Mouse (Mus musculus) limb, embryonic 12.5 days (tissue): Measurements from ENCODE around the gene Cideb. TPM values are rescaled to one million over a fixed set of nuclear protein-coding genes. Genes with fewer than 3 reads are reported as not detected.

Experiments
- ATAC-seq: fragments of 200-750 bp; cut with Nextera tagmentation; 2 replicates; pipeline ENCODE4 v1.8.0; 2017; ENCODE audit warnings: low read depth, moderate TSS enrichment; ENCODE audit not compliant: insufficient number of reproducible peaks, insufficient read depth, low FRiP score, low TSS enrichment
- H3K27ac ChIP-seq: fragments of 300-500 bp; sonication (generic); 2 replicates; pipeline ENCODE4 v1.5.1; 2016; ENCODE audit warnings: mild to moderate bottlenecking, moderate library complexity
- H3K27me3 ChIP-seq: fragments of 300-500 bp; sonication (generic); 2 replicates; pipeline ENCODE4 v1.6.1; 2016; ENCODE audit warnings: mild to moderate bottlenecking, moderate library complexity
- H3K36me3 ChIP-seq: fragments of 300-500 bp; sonication (generic); 2 replicates; pipeline ENCODE4 v1.6.1; 2016; ENCODE audit warnings: mild to moderate bottlenecking, moderate library complexity
- H3K4me1 ChIP-seq: fragments of 300-500 bp; sonication (generic); replicated peaks from 2 replicates; pipeline ENCODE4 v1.6.1; 2016
- H3K4me2 ChIP-seq: fragments of 300-500 bp; sonication (generic); 2 replicates; pipeline ENCODE4 v1.6.1; 2016; ENCODE audit warnings: mild to moderate bottlenecking, moderate library complexity
- H3K4me3 ChIP-seq: fragments of 300-500 bp; sonication (generic); replicated peaks from 2 replicates; pipeline ENCODE4 v1.5.1; 2016; ENCODE audit warnings: mild to moderate bottlenecking
- H3K9ac ChIP-seq: fragments of 300-500 bp; sonication (generic); replicated peaks from 2 replicates; pipeline ENCODE4 v1.6.1; 2016; ENCODE audit warnings: mild to moderate bottlenecking, moderate library complexity
- H3K9me3 ChIP-seq: fragments of 300-500 bp; sonication (generic); 2 replicates; pipeline ENCODE4 v1.6.1; 2016; ENCODE audit warnings: mild to moderate bottlenecking, moderate library complexity
- WGBS: fragments of 180-500 bp; shearing (Covaris S2); methylation state at CpG from one replicate; pipeline ENCODE4 v1.1.7; 2016; 5-methylcytosine and 5-hydroxymethylcytosine counted together
- polyA plus RNA-seq: library from polyadenylated mRNA; unstranded; fragments of >200 nt; fragmentation: Nextera tagmentation; extraction: Ambion mirVana; gene quantifications from 2 replicates; pipeline ENCODE4 v1.2.1, GENCODE M21; 2016

Gene Cideb
- polyA plus RNA-seq, 1 experiment from 2014 or later: not detected

DNA sequence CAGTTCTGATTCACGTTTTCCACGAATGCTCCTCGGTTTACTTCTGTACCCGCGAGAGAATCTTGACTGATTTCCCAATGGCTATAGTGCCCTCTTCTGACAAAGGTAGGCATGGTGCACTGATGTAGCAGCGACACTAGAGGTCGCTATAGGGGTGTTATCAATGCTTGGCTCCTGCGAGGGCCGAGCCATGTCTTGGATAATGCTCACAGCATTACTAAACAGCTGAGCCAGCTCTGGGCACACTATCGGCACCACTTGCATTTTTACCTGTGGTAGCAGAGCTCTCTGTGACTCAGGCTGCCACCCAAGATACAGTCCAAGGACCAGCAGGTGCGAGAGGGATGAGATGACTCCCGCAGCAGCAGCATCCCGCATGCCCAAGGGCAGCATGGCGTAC lies 23.1 kb upstream of the Cideb start:
- H3K27me3 ChIP-seq: peaks cover 42% of the 10 kb centered on the region
- peak overlapping the region; percentile 26 for H3K4me3 ChIP-seq
- H3K4me1 ChIP-seq: peaks cover 27% of the 10 kb centered on the region
- peak; percentile 27; the same call in 1 of the 2 replicates for ATAC-seq
- H3K36me3 ChIP-seq: peaks cover 28% of the 10 kb centered on the region
- H3K4me2 ChIP-seq: peak overlapping the region; percentile 78
- WGBS: 19% methylated on average over 14 of the region's 14 CpGs
- H3K9me3 ChIP-seq: no peaks in the 10 kb centered on the region
- peak overlapping the region; percentile 4; the same call in 1 of the 2 replicates for H3K27ac ChIP-seq
- no peak overlapping the region; the same call in 1 of the 2 replicates for H3K9ac ChIP-seq

DNA sequence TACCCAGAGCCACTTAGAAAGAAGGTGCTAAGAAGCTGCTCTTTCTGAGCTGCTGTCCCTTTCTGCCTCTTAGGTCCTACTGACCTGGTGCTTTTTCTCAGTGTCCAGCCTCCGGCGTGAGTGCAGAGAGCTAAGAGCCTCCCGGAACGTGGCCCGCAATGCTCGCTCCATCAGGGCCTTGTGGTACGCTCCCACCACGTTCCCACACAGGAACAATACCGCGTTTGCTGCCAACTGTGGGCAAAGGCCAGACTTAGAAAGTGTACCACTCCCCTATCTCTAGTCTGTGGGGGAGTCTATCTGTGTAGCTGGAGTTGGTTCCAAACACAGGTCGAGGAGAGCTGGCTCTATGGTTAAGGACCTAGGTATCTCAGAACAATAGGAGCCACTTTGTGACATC lies 22.5 kb upstream of the Cideb start:
- H3K4me1 ChIP-seq: peaks cover 27% of the 10 kb centered on the region
- H3K9ac ChIP-seq: no peak overlapping the region
- ATAC-seq: no peak
- 82% methylated on average over 11 of the region's 11 CpGs for WGBS
- H3K27ac ChIP-seq: 0 out of 2 replicates have a peak overlapping the region, but pooled peaks have one; percentile 4
- peaks cover 36% of the 10 kb centered on the region for H3K27me3 ChIP-seq
- no peak overlapping the region for H3K4me2 ChIP-seq
- H3K4me3 ChIP-seq: no peak overlapping the region
- H3K9me3 ChIP-seq: no peaks in the 10 kb centered on the region
- peaks cover 26% of the 10 kb centered on the region for H3K36me3 ChIP-seq

DNA sequence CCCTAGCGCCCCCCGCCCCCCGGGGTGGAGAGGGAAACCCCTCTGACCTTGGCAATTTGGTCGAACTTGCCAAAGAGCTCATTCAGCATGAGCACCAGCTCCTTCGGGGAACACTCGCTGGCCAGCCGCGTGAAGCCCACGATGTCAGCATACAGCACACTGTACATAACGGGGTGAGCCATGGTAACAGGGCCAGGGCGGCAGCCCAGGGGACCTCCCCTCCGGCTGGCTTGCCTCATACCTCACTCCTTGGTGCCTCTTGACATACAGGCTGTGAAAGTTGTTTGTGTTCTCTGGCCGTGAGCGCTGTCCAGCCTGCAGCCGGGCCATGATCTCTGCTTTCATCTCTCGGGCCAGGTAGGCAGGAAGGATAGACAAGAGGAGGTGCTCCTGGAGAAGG lies 21.4 kb upstream of the Cideb start:
- WGBS: 68% methylated on average over 16 of the region's 16 CpGs

DNA sequence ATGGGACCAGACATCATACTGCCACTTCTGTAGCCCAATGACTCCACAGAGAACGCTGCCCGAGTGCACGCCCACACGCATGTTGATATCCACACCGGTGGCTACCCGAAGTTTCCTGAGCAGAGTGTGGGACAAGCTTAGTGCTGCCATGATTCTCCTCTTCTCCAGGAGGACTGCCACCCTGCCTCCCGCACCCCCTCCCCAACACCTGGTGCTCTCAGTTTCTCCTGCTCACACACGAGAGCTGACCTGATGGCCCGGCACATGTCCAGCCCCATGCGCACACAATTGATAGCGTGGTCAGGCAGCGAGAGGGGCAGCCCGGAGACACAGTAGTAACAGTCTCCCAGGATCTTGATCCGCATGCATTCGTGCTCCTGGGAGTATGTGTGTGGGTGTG lies 20.4 kb upstream of the Cideb start:
- WGBS: 88% methylated on average over 15 of the region's 15 CpGs
- no peak for ATAC-seq
- Histone ChIP-seq H3K9ac (no peak overlapping the region), H3K36me3 (peaks cover 23% of the 10 kb centered on the region), H3K27ac (no peak overlapping the region), H3K4me1 (peaks cover 19% of the 10 kb centered on the region), H3K4me2 (no peak overlapping the region), H3K4me3 (no peak overlapping the region), H3K27me3 (peaks cover 17% of the 10 kb centered on the region; the same call in 1 of the 2 replicates), H3K9me3 (no peaks in the 10 kb centered on the region)

More for the DNA sequence above, 21.4 kb upstream of the Cideb start:
- peaks cover 27% of the 10 kb centered on the region for H3K4me1 ChIP-seq
- H3K27me3 ChIP-seq: peaks cover 25% of the 10 kb centered on the region
- H3K36me3 ChIP-seq: peaks cover 23% of the 10 kb centered on the region
- ATAC-seq: no peak
- H3K4me2 ChIP-seq: no peak overlapping the region
- H3K4me3 ChIP-seq: no peak overlapping the region
- no peak overlapping the region for H3K27ac ChIP-seq
- H3K9me3 ChIP-seq: no peaks in the 10 kb centered on the region
- no peak overlapping the region for H3K9ac ChIP-seq

DNA sequence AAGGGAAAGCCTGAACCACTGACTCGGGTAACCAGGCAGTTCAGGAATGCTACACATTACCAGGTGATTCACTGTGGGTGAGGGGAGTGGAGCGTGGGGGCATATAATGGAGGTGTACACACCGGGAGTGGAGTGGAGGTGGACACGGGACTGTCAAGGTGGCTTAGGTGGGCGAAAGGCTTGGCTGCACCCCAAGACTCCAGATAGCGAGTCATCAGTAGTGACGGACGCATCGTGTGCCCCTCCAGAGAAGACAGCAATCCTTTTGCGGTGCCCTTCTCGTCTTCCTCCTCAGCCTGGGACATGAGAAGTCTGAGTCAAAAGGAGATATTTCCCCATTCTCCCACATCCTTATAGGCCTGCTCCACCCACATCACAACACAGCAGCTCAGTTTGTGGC lies 19.5 kb upstream of the Cideb start:
- WGBS: 95% methylated on average over 11 of the region's 11 CpGs
- H3K27me3 ChIP-seq: peaks cover 13% of the 10 kb centered on the region; the same call in 1 of the 2 replicates
- no peak for ATAC-seq
- H3K9me3 ChIP-seq: no peaks in the 10 kb centered on the region
- H3K36me3 ChIP-seq: peaks cover 23% of the 10 kb centered on the region
- no peak overlapping the region for H3K4me3 ChIP-seq
- H3K4me2 ChIP-seq: no peak overlapping the region
- no peak overlapping the region for H3K9ac ChIP-seq
- peaks cover 15% of the 10 kb centered on the region for H3K4me1 ChIP-seq
- no peak overlapping the region for H3K27ac ChIP-seq

DNA sequence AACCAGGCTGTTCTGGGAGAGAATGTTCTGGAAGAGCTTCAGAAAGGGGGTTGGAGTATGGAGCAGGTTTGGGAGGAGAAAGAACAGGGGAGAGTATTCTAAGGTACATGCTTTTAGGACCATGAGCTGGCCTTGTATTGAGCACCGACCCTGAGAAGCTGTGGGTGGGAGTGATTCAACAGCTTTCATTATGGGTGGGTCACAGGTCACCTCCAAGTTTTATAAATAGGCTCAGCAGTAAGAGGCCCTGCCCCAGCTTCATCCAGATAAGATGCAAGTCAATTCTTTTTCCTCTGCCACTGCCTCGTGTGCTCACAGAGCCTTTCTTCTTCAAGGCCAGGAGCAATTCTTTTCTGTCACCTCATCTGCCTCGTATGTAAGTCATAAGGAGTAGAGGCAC lies 18.9 kb upstream of the Cideb start:
- no peak for ATAC-seq
- 36% methylated on average over 3 of the region's 3 CpGs for WGBS

DNA sequence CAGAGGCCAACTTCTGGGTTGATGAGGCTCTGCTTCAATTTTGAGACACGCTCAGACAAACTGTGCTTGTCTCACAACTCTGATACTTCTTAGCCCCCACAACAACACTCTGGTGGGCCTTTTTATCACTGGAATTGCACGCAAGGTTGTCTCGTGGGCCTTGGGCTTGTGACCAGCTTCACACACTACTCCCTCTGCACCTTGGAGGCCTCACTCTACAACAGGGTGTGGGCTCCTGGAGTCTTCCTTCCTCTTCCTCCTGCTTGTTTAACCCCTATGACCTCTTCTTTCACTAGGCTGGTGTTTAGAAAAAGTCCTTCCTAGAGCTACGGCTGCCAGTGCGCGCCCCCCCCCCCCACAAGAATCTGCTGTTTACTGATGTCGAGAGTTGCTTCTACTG lies 18.5 kb upstream of the Cideb start:
- H3K9ac ChIP-seq: no peak overlapping the region
- H3K4me2 ChIP-seq: no peak overlapping the region
- WGBS: 75% methylated on average over 7 of the region's 7 CpGs
- peaks cover 4% of the 10 kb centered on the region for H3K4me1 ChIP-seq
- H3K27ac ChIP-seq: no peak overlapping the region
- H3K4me3 ChIP-seq: no peak overlapping the region
- peaks cover 3% of the 10 kb centered on the region; the same call in 1 of the 2 replicates for H3K27me3 ChIP-seq
- ATAC-seq: no peak
- peaks cover 23% of the 10 kb centered on the region for H3K36me3 ChIP-seq
- no peaks in the 10 kb centered on the region for H3K9me3 ChIP-seq

More for the DNA sequence above, 18.9 kb upstream of the Cideb start:
- Histone ChIP-seq H3K27ac (no peak overlapping the region), H3K9me3 (no peaks in the 10 kb centered on the region), H3K4me2 (no peak overlapping the region), H3K27me3 (peaks cover 7% of the 10 kb centered on the region; the same call in 1 of the 2 replicates), H3K36me3 (peaks cover 23% of the 10 kb centered on the region), H3K4me1 (peaks cover 9% of the 10 kb centered on the region), H3K9ac (no peak overlapping the region), H3K4me3 (no peak overlapping the region)

DNA sequence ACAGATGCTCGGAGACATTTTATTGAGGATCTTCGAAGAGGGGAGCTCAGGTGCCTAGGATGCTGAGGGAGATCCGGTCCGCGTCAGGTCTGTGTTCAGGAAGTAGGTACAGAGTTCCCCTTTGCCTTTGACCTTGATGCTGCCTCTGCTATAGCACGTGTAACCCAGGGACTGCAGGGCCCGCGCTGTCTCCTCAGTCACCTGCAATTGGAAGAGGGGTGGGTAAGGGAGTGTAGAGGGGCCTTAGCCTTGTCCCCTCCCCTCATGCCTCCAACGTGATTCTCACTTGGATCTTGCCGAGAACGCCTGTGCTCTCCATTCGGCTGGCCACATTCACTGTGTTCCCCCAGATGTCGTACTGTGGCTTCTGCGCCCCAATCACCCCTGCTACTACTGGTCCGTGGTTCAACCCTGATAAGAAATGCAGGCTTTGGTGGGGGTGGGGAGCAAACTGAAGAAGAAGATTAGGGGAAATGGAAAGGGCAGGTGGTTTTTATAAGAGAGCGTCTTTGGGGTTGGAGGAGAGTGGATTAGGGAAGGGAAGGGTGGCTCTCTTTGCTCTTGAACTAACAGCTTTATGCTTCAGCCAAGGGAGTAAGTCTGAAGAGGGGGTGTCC lies 10.9 kb upstream of the Cideb start:
- no peak overlapping the region for H3K27ac ChIP-seq
- H3K4me3 ChIP-seq: no peak overlapping the region
- no peaks in the 10 kb centered on the region for H3K9me3 ChIP-seq
- ATAC-seq: no peak
- no peaks in the 10 kb centered on the region for H3K36me3 ChIP-seq
- H3K4me1 ChIP-seq: peaks cover 12% of the 10 kb centered on the region; the same call in 1 of the 2 replicates
- peaks cover 52% of the 10 kb centered on the region for H3K27me3 ChIP-seq
- no peak overlapping the region for H3K4me2 ChIP-seq
- no peak overlapping the region for H3K9ac ChIP-seq
- WGBS: 70% methylated on average over 16 of the region's 16 CpGs

DNA sequence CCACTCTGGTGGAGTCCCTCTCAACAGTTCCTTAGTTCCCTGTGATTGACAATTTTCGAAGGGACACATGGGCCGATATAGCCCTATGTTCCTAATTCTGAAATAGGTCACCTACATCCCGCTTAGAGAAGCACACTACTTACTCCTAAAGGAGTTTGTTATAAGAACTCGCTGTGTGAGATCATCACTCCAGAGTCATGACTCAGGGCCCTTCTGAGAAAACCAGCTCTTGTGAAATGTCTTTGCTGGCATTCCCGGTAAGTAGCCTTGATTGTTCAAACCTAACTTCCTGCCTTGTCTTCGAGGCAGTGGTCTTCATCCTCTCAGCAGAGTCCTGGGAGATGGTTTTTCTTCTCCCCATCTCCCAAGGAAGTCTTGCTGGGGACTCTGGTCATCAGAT lies 10.3 kb upstream of the Cideb start:
- H3K9me3 ChIP-seq: no peaks in the 10 kb centered on the region
- no peak overlapping the region for H3K27ac ChIP-seq
- H3K9ac ChIP-seq: no peak overlapping the region
- H3K36me3 ChIP-seq: no peaks in the 10 kb centered on the region
- ATAC-seq: no peak
- peaks cover 12% of the 10 kb centered on the region; the same call in 1 of the 2 replicates for H3K4me1 ChIP-seq
- H3K27me3 ChIP-seq: peaks cover 57% of the 10 kb centered on the region
- H3K4me2 ChIP-seq: no peak overlapping the region
- H3K4me3 ChIP-seq: no peak overlapping the region
- WGBS: 86% methylated on average over 6 of the region's 6 CpGs

DNA sequence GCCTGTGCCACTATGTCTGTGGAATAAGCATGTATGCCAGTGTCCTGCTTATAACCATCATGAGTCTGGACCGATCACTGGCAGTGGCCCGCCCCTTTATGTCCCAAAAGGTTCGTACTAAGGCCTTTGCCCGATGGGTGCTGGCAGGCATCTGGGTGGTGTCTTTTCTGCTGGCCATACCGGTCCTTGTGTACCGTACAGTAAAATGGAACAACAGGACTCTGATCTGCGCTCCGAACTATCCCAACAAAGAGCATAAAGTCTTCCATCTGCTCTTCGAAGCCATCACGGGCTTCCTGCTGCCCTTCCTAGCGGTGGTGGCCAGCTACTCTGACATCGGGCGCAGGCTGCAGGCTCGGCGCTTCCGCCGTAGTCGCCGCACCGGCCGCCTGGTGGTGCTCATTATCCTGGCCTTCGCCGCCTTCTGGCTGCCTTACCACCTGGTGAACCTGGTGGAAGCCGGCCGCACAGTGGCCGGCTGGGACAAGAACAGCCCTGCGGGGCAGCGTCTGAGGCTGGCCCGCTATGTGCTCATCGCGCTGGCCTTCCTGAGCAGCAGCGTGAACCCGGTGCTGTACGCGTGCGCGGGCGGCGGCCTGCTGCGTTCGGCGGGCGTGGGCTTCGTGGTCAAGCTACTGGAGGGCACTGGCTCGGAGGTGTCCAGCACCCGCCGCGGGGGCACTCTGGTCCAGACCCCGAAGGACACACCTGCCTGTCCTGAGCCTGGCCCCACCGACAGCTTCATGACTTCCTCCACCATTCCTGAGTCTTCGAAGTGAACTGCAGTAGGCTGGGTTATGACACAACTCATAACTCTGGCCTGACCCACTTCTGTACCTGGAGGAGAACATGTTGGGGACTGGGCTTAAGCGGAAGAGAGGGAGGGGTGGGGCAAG lies 9.5 kb upstream of the Cideb start:
- Histone ChIP-seq H3K27me3 (peaks cover 65% of the 10 kb centered on the region), H3K4me1 (peaks cover 13% of the 10 kb centered on the region), H3K4me2 (peak overlapping the region; percentile 79), H3K27ac (no peak overlapping the region), H3K9me3 (no peaks in the 10 kb centered on the region), H3K36me3 (no peaks in the 10 kb centered on the region), H3K4me3 (peak overlapping the region; percentile 43), H3K9ac (peak overlapping the region; percentile 63)
- 14% methylated on average over 52 of the region's 52 CpGs for WGBS
- ATAC-seq: peak; percentile 43; the same call in 1 of the 2 replicates

DNA sequence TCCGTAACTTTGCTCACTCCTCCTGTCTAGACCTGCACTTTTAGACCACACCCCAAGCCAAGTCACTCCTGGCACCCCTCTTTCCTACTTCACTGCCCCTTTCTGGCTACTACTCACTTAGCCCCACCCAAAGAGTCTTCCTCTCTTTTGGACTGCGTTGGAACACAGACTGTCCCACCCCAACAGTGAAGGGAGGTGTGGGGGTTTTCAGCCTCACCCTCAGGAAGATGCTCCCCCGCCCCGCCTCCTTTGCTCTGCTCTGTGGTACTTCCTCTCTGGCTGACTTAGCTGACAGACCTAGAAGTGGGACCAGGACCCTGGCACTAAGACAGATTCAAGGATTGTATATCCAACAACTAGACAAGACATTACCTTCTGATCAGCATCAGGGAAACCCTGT lies 7.4 kb upstream of the Cideb start, which contains the start of gene Ltb4r1:
TSS of gene Ltb4r1 (plus strand) at position 267 of the 400 bp plus-strand sequence.
- ATAC-seq: no peak
- no peak within 1 kb of the TSS for H3K4me2 ChIP-seq
- 70% methylated on average over 4 of the region's 4 CpGs for WGBS
- no peaks in the 10 kb centered on the region for H3K9me3 ChIP-seq
- no peak within 1 kb of the TSS for H3K4me3 ChIP-seq
- H3K27ac ChIP-seq: no peak within 1 kb of the TSS
- no peaks in the 10 kb centered on the region for H3K36me3 ChIP-seq
- H3K4me1 ChIP-seq: peaks cover 27% of the 10 kb centered on the region
- peaks cover 83% of the 10 kb centered on the region for H3K27me3 ChIP-seq
- H3K9ac ChIP-seq: no peak within 1 kb of the TSS
